Comparison of ENCODE assay signal across 9 mouse cellular contexts in genomic region chrX:161718548-161718947, GRCm38 (mm10). TPM values are rescaled to one million over a fixed set of nuclear protein-coding genes. Genes with fewer than 3 reads are reported as not detected.
A peak's percentile ranks its signal among the peaks of the same experiment; 100 is the strongest.
DNase-seq lines count a peak whose midpoint lies in the region; ATAC-seq lines count a peak whose summit lies in the region.
"Had no signal": no experiment of that assay in that cellular context is flagged by ENCODE, and none has a peak within 500 bp of the region (broad histone marks: within the 10 kb centered on the region; RNA-seq: fewer than 3 reads in every experiment).

No protein-coding gene starts in this region.

- H3K9me3 ChIP-seq in neural tube, embryonic 11.5 days (ENCODE audit: control insufficient read depth, low read length) = no peaks in the 10 kb centered on the region
- H3K9me3 ChIP-seq in lung, embryonic 16.5 days (ENCODE audit: control insufficient read depth, low read length) = no peaks in the 10 kb centered on the region

- no peak overlapping the region for H3K27ac ChIP-seq in neural tube, embryonic 11.5 days (ENCODE audit: low read depth, low read length)
- H3K27ac ChIP-seq in lung, embryonic 16.5 days (ENCODE audit: low read length) = no peak overlapping the region

- WGBS in neural tube, embryonic 11.5 days = 33% methylated on average over 11 of the region's 11 CpGs
- 19% methylated on average over 11 of the region's 11 CpGs for WGBS in lung, embryonic 16.5 days

- H3K4me2 ChIP-seq in neural tube, embryonic 11.5 days (ENCODE audit: low read depth) = peak overlapping the region; percentile 75
- peak overlapping the region; percentile 90 for H3K4me2 ChIP-seq in lung, embryonic 16.5 days (ENCODE audit: low read depth, low read length)

- peaks cover 24% of the 10 kb centered on the region for H3K27me3 ChIP-seq in neural tube, embryonic 11.5 days (ENCODE audit: control insufficient read depth, insufficient read depth, low read length)
- H3K27me3 ChIP-seq in lung, embryonic 16.5 days (ENCODE audit: control insufficient read depth, insufficient read depth, low read depth, low read length) = peaks cover 48% of the 10 kb centered on the region

- 0 out of 2 replicates have a peak overlapping the region, but pooled peaks have one; percentile 7 for H3K9ac ChIP-seq in neural tube, embryonic 11.5 days (ENCODE audit: low read length)
- H3K9ac ChIP-seq in lung, embryonic 16.5 days (ENCODE audit: low read length) = no peak overlapping the region

- H3K4me3 ChIP-seq in neural tube, embryonic 11.5 days (ENCODE audit: low read depth, low read length) = peak overlapping the region; percentile 50
- peak overlapping the region; percentile 56 for H3K4me3 ChIP-seq in lung, embryonic 16.5 days (ENCODE audit: low read length)
- H3K4me3 ChIP-seq: erythroblast, embryonic 14.5 days had no signal

- H3K36me3 ChIP-seq in neural tube, embryonic 11.5 days (ENCODE audit: control insufficient read depth, insufficient read depth, low read length) = no peaks in the 10 kb centered on the region
- H3K36me3 ChIP-seq in lung, embryonic 16.5 days (ENCODE audit: control insufficient read depth, insufficient read depth, low read length) = no peaks in the 10 kb centered on the region

- DNase-seq in cerebellum, postnatal 10 days = peak; percentile 43 to 49
- no peak for DNase-seq in cerebellum, adult 8-10 months
- no peak for DNase-seq in neural tube, embryonic 11.5 days (ENCODE audit: low spot score)
- DNase-seq in neural tube, embryonic 10.5 days (ENCODE audit: extremely low spot score, low spot score) = no peak
- DNase-seq in ovary, postnatal 36 days (ENCODE audit: low spot score) = no peak
- no peak for DNase-seq in frontal cortex, postnatal 10 days (ENCODE audit: low spot score in 2 of 2)

- no peak for ATAC-seq in neural tube, embryonic 11.5 days (ENCODE audit: insufficient read depth, low FRiP score, low TSS enrichment)
- no peak for ATAC-seq in lung, embryonic 16.5 days (ENCODE audit: low read depth)
- no peak for ATAC-seq in CD4-positive, CD25-positive, alpha-beta regulatory T cell, adult 4 months

- no peaks in the 10 kb centered on the region; the same call in 1 of the 2 replicates for H3K4me1 ChIP-seq in neural tube, embryonic 11.5 days (ENCODE audit: control insufficient read depth, insufficient read depth, low read length)
- H3K4me1 ChIP-seq in lung, embryonic 16.5 days (replicated peaks; ENCODE audit: control insufficient read depth, insufficient read depth, low read length) = no peaks in the 10 kb centered on the region

RNA-seq across cellular contexts. Expression of gene Rai2, which starts 1.7 kb away (rescaled TPM):
- polyA plus RNA-seq in neural tube, embryonic 11.5 days (2014; fragmentation: Nextera tagmentation; extraction: Ambion mirVana) = 12.4 and 15.7 TPM in 2 replicates
- polyA plus RNA-seq in lung, embryonic 16.5 days (2015; fragmentation: Nextera tagmentation; extraction: Ambion mirVana) = 2.6 and 3.5 TPM in 2 replicates
- polyA plus RNA-seq in CD4-positive, CD25-positive, alpha-beta regulatory T cell, adult 4 months (2017; shearing (Covaris generic)) = not detected
- polyA plus RNA-seq: erythroblast, embryonic 14.5 days had no signal

Comparison
In these comparisons a context has a peak if more than half of its experiments do, and no peak if none do; other contexts are left out.
1. DNase-seq: peak in cerebellum, postnatal 10 days (2 of 2); none in cerebellum, adult 8-10 months (single experiment), neural tube, embryonic 11.5 days (single experiment), neural tube, embryonic 10.5 days (single experiment), ovary, postnatal 36 days (single experiment) and frontal cortex, postnatal 10 days (0 of 2).